Mouse (Mus musculus): Measurements from ENCODE around the gene Tubb3.

The Tubb3 gene

DNA sequence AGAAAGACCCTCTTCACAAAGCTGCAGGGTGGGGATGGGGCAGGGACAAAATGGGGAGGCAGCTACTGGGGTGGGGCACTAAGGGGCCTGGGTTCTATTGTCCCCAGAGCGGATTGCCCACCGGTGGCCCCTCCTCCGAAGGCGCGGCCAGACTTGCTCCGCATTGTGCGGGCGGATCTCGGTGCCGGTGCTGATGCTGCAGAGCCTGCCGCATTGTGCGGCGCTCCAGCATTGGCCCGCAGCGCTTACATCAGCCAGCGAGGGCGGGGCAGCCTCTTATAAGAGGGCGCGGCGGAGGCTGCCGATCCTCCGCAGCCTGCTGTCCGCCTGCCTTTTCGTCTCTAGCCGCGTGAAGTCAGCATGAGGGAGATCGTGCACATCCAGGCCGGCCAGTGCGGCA lies at the start of gene Tubb3:
TSS of gene Tubb3 (plus strand) at position 179 of the 400 bp plus-strand sequence.
- DNase-seq (ENCODE audit: low spot score), result peak; percentile 92

GRCm38 (mm10) chr8:123373403-123374238 lies 37.6 kb upstream of the Tubb3 start, which contains the start of gene Tcf25:
Gene Tcf25 (plus strand): TSS chr8:123373753.
- DNase-seq (ENCODE audit: low spot score), result peak; percentile 96

- DNase-seq (ENCODE audit: low spot score), result peak; percentile 96
These were observed 37.0 kb upstream of the Tubb3 start for GRCm38 (mm10) chr8:123374239-123374578.

DNA sequence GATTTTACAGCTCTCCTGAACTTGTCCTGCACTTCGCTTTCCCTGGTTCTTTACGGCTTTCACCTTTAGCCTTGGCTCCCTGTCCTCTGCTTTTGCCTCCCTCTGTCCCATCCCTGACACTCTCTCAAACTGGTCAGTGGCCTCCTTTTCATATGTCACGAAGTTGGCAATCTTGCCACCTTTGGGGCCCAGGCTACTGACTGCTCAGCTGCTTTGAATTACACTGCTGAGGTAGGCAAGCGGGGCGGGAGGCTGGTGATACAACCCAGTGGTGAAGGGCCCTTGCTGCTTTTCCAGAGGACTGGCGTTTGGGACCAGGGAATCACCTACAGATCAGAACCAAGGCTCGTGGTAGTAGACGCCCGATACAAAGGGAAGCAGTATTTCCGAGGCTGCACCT lies 35.5 kb upstream of the Tubb3 start:
- no peak for DNase-seq (ENCODE audit: low spot score)

- DNase-seq (ENCODE audit: low spot score), result no peak
These were observed 35.1 kb upstream of the Tubb3 start for GRCm38 (mm10) chr8:123376106-123376505.

DNA sequence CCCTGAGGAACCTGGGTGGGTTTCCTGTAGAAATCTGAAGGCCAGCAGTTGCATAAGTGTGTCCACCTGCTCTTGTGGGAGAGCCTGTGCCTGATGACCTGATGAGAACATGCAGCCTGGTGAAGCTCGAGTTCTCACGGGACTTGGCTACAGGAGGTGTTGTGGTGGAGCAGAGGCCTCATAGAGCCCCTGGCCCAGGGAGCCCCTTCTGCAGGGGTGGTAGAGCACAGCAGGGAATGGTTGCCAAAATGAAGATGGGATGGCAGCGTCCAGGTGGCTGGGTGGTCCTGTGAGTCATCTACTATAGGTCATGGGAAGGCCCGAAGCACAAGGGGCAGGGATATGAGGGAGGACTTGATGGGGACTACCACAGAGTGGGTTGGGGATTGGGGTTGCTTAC lies 29.5 kb upstream of the Tubb3 start:
- no peak for DNase-seq (ENCODE audit: low spot score)

DNA sequence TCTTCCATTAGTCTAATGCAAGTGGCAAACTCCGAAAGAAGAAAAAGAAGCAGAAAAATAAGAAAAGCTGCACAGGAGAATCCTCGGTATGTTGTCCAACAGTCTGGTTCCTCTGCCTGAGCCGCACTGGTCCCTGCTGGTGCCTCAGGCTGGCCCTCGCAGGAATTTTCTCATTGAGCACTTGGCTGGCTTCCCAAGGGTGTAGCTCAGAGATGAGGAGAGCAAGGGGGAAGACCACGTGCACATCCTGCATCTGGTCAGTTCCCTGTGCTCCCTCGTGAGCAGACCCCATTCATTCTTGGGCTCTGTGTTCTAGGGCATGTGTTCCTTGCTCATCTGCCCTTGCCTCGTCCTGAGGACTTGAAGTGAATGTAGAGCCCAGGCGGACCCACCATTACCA lies 28.7 kb upstream of the Tubb3 start:
- no peak for DNase-seq (ENCODE audit: low spot score)

DNA sequence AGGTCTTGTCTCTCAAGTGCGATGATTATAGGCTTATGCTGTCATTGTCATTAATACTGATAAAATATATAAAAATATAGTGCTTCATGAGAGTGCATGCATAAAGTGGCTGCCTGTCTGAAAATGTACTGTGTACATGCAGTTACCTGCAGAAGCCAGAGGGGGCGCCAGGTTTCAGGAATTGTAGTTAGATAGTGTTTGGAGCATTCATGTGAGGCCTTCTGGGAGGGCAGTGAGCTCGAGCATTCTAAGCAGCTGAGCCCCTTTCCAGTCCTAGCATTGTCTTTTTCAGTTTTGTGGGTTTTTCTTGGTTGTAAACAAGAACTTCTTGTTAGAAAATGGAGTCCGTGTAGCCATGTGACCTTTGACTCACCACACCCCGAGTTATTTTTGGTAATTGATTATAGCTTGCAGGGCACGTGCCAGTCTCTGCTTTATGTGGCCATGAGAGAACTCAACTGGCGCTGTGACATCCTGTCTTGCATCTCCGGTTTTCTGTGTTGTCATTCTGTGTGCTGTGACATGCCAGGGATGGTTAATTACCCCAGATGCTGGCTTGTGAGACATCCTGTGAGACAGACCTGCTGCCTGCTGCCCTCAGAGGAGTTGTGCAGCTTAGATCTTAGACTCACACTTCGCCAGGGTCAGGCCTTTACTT lies 26.2 kb upstream of the Tubb3 start:
- peak; percentile 48 for DNase-seq (ENCODE audit: low spot score)

GRCm38 (mm10) chr8:123387041-123387440 lies 24.2 kb upstream of the Tubb3 start:
- no peak for DNase-seq (ENCODE audit: low spot score)

DNA sequence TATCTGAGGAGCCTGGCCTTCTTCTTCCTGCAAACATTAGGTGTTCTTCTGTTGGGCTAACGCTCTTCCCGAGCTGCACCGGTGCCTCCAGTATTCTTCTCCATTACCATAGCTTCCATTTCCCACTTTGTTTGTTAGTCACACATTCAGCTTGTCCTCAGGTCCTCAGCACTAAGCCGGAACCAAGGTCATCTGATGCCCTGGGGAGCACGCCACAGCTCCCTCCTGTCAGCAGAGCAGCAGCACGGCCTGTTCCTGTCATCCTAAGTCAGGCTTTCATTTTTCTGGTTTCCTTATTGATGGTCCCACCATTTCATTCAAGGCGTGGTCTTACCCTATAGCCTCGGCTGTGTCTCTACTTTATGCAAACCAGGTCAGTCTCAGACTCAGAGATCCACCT lies 23.4 kb upstream of the Tubb3 start:
- DNase-seq (ENCODE audit: low spot score), result no peak

- DNase-seq (ENCODE audit: low spot score), result no peak
These were observed 22.2 kb upstream of the Tubb3 start for GRCm38 (mm10) chr8:123389026-123389425.

DNA sequence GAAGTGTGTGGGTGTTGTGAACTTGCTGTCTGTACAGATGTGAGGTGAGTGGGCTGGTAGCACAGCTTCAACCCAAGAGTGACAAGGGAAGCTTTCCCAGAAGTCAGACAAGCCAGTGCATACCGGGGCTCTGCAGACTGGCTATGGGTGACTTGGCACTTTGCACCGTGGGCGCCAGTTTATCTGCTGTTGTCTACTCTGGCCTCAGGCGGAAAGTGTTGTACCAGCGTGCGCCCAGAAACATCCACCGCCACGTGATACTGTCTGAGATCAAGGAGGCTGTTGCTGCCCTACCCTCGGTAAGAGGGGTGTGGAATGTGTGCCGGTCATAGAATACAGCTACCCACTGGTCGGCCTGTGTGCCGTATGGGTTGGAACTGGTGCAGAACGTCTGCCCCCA lies 12.9 kb upstream of the Tubb3 start:
- no peak for DNase-seq (ENCODE audit: low spot score)

DNA sequence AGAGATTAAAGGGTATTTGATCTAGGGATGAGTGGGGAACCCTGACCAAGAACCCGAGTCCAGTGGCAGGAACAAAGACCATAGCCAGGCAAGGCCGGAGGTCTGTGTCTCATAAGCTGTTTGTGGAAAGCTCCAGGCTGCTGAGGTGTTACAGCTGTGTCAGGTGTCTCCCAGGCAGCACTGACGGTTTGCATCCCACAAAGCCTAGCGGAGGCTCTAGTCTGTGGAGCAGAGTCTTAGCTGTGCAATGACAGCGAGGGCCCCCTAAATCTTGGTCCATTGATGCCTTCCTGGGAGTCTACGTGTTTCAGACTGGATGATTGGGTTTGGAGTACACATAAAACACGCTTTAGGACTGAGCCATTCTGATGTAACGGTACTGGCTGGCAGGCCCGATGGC lies 9.3 kb upstream of the Tubb3 start:
- no peak for DNase-seq (ENCODE audit: low spot score)

DNA sequence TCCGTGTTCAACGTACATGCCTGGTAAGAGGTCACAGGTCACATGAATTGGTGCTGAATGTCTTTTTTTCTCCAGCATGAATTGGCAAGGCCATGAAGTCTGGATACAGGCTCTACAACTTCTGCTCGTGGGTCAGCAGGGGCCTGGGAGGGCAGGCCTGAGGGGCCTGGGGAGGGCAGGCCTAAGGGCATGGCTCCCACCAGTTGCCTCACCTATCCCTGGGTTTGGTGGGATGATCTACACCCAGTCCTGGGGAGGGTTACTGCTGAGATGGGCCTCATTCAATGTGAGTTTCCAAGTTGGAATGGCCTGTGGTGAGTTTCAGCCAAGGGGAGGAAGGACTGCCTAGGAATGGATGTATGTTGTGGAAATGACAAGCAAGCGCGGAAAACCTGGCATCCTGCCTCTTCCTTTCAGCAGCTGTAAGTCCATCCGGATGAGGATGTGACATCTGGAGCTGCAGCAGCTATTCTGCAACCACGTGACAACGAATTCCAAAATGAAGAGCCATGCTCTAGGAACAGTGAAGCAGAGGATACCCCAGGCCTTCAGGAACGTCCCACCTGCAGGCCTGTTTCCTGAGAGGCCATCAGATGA lies 8.4 kb upstream of the Tubb3 start:
- no peak for DNase-seq (ENCODE audit: low spot score)

DNA sequence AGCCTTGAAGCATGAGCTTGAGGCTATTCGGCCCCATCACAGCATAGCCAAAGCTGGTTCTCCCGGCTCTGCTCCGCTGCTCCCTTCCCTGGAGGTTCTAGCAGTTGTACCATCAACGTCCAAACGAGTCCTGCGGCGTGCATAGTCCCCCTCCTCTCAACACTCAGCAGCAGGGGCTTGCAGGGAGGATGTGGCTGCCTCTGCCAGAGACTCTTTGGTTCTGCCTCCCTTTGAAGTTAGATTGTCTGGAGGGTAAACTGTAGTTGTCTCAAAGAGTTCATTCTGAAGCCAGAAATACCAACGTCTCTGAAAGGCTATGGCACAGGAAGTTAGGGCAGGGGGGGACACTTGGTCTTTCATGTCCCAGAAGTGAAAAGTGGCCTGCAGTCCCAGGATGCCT lies 6.7 kb upstream of the Tubb3 start:
- no peak for DNase-seq (ENCODE audit: low spot score)

- peak; percentile 80 for DNase-seq (ENCODE audit: low spot score)
These were observed 4.4 kb upstream of the Tubb3 start, which contains the start of gene Mc1r for GRCm38 (mm10) chr8:123406786-123407185. Gene Mc1r (plus strand): TSS chr8:123407107.

- no peak for DNase-seq (ENCODE audit: low spot score)
These were observed 3.6 kb upstream of the Tubb3 start for GRCm38 (mm10) chr8:123407612-123408011.

- DNase-seq (ENCODE audit: low spot score), result no peak
These were observed 2.4 kb upstream of the Tubb3 start for GRCm38 (mm10) chr8:123408586-123409544.

DNA sequence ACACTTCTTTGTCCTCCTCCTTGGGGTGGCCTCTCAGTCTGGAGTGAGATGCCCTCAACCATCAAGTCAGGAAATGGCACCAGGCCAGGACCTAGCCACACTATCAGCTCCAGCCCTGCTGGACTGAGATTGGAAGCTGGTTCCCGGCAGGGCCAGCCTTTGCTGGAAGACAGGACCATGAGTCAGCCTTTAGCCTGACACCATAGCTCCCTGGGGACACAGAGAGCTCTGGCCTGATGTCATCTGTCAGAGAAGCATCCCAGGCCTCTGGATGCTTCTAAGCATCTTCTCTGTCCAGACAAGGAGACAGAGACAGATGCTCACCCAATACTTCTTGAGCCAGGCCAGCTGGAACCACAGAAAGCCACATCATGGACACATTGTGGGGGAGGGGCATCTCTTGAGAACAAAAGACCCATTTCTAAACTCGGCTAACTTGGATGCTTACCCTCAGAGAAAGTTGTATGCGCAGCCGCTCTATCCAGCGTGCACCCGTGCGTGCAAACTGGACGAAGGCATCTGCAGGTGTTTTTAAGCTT lies 1.1 kb upstream of the Tubb3 start:
- peak; percentile 69 for DNase-seq (ENCODE audit: low spot score)

GRCm38 (mm10) chr8:123410788-123411187 lies 436 bp upstream of the Tubb3 start:
- DNase-seq (ENCODE audit: low spot score), result no peak

- DNase-seq (ENCODE audit: low spot score), result no peak
These were observed 630 bp downstream of the Tubb3 start for GRCm38 (mm10) chr8:123411781-123412327.

Measured in embryo, embryonic 10.5 days (tissue).